Mouse (Mus musculus) embryonic fibroblast, embryonic 13.5 days (primary cell): Measurements from ENCODE around the gene Mki67. TPM values are rescaled to one million over a fixed set of nuclear protein-coding genes. Genes with fewer than 3 reads are reported as not detected.

Source experiments
- H3K27ac ChIP-seq: 2 replicates; pipeline ENCODE4 v1.5.1; 2012; ENCODE audit warnings: low read length, control low read depth, inconsistent platforms; ENCODE audit not compliant: insufficient read depth
- H3K4me1 ChIP-seq: 2 replicates; pipeline ENCODE4 v1.6.1; 2011; ENCODE audit warnings: low read length; ENCODE audit not compliant: control insufficient read depth, insufficient read depth
- H3K4me3 ChIP-seq: 2 replicates; pipeline ENCODE4 v1.5.1; 2011; ENCODE audit warnings: mild to moderate bottlenecking, control low read depth, low read length; ENCODE audit not compliant: insufficient read depth
- CTCF ChIP-seq: IDR thresholded peaks from 2 replicates; pipeline ENCODE4 v1.5.1; 2011; ENCODE audit warnings: mild to moderate bottlenecking, control low read depth, low read length, moderate library complexity, borderline replicate concordance; ENCODE audit not compliant: insufficient read depth
- POLR2A ChIP-seq: IDR thresholded peaks from 2 replicates; pipeline ENCODE4 v1.6.1; 2011; ENCODE audit warnings: low read depth, mild to moderate bottlenecking, control low read depth, low read length, moderate library complexity
- polyA plus RNA-seq: library from polyadenylated mRNA; stranded (reverse); fragments of >200 nt; gene quantifications from 2 replicates; pipeline ENCODE4 v1.2.4, GENCODE M21; 2011; ENCODE audit warnings: low read depth; ENCODE audit not compliant: missing spikeins, insufficient read length

The Mki67 gene
- polyA plus RNA-seq, result 76.0 and 120 TPM in 2 replicates

DNA sequence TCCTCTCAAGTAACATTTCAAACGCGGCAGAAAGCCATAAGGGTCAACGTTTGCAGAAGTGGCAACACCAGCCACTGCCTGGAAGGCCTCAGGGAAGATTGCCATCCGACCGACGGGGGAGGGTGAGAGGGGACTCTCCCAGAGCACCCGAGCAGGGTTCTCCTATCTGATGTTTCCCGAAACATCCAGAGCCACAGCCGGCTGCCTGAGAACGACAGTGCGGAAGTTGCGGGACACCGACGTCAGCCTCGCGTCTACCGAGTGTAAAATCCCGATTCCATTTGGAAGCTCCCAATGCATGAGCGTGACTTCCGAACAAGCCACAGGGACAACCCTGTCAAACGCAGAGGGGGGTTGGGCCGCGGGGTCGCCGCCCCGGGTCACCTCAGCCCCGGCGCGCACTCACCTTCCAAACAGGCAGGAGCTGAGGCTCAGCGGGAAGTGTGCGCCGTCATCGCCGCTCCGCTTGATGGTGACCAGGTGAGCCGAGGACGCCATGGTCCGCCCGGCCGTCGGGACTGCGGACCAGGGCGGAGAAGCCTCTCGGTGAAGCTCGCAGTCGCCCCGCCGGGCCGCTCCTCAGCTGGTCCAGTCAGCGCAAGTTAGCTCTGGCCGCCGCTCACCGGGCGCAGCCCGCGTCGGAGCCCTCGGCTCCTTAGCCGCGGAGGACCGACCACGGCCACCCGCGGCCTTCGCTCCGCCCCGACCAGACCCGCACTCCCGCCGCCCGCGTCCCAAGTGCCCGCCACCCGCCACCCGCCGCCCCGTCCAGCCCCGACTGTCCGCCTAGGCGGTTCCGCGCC lies at the start of gene Mki67:
Mki67 (minus strand) TSS at position 720 of the 803 bp plus-strand sequence.
- H3K27ac ChIP-seq, result 0 out of 2 replicates have a peak within 1 kb of the TSS, but pooled peaks have one; percentile 9
- no peaks in the 10 kb centered on the region for H3K4me1 ChIP-seq
- peak within 1 kb of the TSS; percentile 98 for H3K4me3 ChIP-seq
- TF ChIP-seq POLR2A (0 out of 2 replicates have a peak, but pooled peaks have one; percentile 36), CTCF (no peak)

GRCm38 (mm10) chr7:135763311-135763710 lies 47.1 kb upstream of the Mki67 start:
- TF ChIP-seq CTCF (no peak), POLR2A (no peak)
- no peaks in the 10 kb centered on the region for H3K4me1 ChIP-seq
- H3K27ac ChIP-seq, result no peak overlapping the region
- H3K4me3 ChIP-seq, result no peak overlapping the region

DNA sequence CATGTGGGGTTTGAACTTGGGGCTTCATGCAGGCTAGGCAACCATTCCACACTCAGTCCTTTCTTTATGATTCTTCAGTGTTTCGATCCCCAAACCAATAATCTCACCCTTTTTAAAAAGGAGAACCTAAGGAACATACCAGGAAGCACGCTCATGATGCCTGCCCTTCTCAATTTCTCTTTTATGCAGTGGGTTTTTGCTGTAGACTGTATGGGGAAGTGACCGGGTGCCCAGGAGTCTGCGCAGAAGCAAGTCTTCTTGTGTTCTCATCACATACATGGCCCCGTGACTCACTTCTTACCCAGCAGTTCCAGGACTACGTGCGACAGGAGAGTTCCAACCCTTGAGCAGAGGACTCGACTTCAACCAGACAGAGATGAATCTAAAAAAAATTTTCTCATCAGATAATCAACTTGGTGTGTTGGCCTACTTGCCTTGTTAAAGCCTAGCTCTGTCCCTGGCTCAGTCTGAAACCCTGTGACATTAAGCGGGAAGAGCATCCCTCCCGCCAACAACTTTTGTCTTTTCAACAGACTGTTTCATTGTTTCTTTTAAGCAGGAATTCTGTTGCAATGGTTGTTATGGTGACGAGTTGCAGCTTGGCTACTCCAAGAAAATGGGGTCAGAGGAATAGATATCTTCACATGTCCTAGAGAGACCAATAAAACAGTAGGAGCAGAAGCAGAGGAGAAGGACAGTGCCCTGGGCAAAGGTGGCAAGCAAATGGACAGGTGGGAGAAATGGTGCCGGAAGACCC lies 42.8 kb upstream of the Mki67 start:
- TF ChIP-seq POLR2A, result no peak
- TF ChIP-seq CTCF, result no peak
- H3K4me1 ChIP-seq, result no peaks in the 10 kb centered on the region
- H3K4me3 ChIP-seq, result no peak overlapping the region
- no peak overlapping the region for H3K27ac ChIP-seq

DNA sequence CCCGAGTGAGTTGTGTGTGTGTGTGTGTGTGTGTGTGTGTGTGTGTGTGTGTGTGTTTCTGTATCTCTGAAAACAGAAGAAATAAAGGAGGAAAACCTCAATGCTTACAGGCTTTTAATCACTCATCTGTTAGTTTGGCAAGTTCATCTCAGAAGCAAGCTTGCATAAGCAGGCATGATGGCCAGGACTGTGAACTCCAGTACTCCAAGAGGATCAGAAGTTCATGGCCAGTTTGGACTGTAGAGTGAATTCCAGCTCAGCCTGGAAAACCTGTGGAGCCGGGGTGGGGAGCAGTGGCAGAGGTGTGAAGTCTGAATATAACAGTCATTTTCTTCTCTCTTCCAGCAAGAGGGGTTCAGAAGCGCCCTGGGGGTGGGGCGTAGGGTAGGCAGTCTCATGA lies 42.0 kb upstream of the Mki67 start:
- TF ChIP-seq CTCF, result no peak
- no peak for TF ChIP-seq POLR2A
- no peak overlapping the region for H3K27ac ChIP-seq
- H3K4me1 ChIP-seq, result no peaks in the 10 kb centered on the region
- H3K4me3 ChIP-seq, result no peak overlapping the region

DNA sequence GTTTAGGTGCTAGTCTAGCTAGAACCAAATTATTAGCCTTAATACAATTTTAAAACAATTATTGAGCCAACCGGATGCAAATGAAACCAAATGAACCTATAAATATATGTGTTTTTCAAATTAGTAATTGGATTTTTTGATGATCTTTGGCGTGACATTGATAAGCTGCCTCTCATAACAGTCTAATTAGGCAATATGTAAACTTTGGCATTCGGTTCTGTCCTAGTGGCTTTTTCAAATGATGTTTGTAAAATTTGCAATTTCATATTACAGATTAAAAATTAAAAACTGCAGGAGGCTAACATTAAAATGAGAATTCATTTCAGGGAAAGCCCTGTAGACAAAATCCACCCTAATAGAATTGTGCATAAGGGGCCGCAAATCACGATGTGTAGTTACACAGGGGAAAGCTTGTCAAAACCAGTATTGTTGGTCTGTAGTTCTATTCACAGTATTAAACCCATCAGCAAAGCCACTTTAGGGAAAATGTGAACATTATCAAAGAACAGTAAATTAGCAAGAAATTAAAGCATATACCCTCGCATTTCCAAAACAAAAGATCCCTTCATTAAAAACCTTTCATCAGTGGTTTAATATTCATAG lies 40.9 kb upstream of the Mki67 start:
- TF ChIP-seq CTCF (no peak), POLR2A (no peak)
- Histone ChIP-seq H3K27ac (no peak overlapping the region), H3K4me1 (no peaks in the 10 kb centered on the region), H3K4me3 (no peak overlapping the region)

DNA sequence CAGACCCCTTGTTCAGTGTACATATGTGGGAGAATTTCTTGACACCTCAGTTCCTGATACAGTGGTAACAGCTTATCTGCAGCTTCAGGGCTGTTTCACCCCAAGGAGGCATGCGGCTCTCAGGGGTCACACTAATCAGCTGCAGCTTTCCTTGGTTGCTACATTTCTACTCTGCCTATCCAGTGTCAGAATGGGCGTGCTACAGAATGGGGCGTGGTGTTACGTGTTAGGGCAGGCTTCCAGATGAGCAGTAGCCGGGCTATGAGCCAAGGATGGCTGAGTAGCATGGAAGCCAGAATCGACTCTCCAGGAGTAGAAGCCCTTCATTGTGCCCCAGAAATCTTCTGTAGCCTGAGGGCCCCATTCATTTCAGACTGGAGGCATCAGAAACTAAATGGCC lies 32.8 kb upstream of the Mki67 start:
- no peak overlapping the region for H3K4me3 ChIP-seq
- TF ChIP-seq POLR2A (no peak), CTCF (no peak)
- no peak overlapping the region for H3K27ac ChIP-seq
- H3K4me1 ChIP-seq, result 0 out of 2 replicates have a peak, but pooled peaks cover 3% of the 10 kb centered on the region

DNA sequence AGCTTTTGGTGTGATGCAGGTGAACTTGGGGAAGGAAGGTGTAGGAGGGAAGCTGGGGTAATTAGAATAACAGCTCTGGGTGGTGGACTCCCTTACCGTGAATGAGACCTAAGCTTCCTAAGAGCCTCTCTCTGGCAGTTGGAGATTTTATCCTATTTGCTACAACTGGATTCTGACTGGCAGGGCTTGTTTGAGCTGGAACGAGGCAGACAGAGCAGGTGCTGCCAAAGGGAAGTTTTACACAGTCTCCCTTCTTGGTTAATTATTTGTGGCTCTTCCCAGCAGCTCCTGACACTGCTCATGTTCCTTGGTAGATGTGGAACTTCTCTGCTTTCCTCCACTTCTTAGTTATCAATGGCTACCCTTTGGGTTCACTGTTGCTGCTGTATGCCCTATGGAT lies 30.9 kb upstream of the Mki67 start:
- TF ChIP-seq CTCF (no peak), POLR2A (no peak)
- no peak overlapping the region for H3K27ac ChIP-seq
- H3K4me3 ChIP-seq, result no peak overlapping the region
- 0 out of 2 replicates have a peak, but pooled peaks cover 3% of the 10 kb centered on the region for H3K4me1 ChIP-seq

- Histone ChIP-seq H3K27ac (no peak overlapping the region), H3K4me1 (0 out of 2 replicates have a peak, but pooled peaks cover 3% of the 10 kb centered on the region), H3K4me3 (no peak overlapping the region)
- no peak for TF ChIP-seq POLR2A
- TF ChIP-seq CTCF, result no peak
Measured at GRCm38 (mm10) chr7:135746528-135746927, 30.4 kb upstream of the Mki67 start.

- Histone ChIP-seq H3K27ac (no peak overlapping the region; the same call in 1 of the 2 replicates), H3K4me1 (0 out of 2 replicates have a peak, but pooled peaks cover 3% of the 10 kb centered on the region), H3K4me3 (no peak overlapping the region)
- TF ChIP-seq CTCF, result no peak
- no peak for TF ChIP-seq POLR2A
Measured at GRCm38 (mm10) chr7:135745091-135745490, 28.9 kb upstream of the Mki67 start.
